Mouse (Mus musculus) CH12.LX (cell line): ENCODE results near the gene Flt1.

Experiments
- CHD2 ChIP-seq: IDR thresholded peaks from 2 replicates; pipeline ENCODE4 v1.6.1; 2011; ENCODE audit warnings: low read length, improper control_type of control experiment
- CTCF ChIP-seq, 2 experiments: IDR thresholded peaks in 1 of 2; conservative IDR thresholded peaks in 1 of 2; 2 replicates each; pipeline ENCODE4 v1.5.1; 2011 to 2012; ENCODE audit warnings: low read depth in 2 of 2, low read length in 2 of 2, improper control_type of control experiment in 1 of 2, inconsistent platforms in 1 of 2, mild to moderate bottlenecking in 1 of 2, moderate library complexity in 1 of 2
- ELF1 ChIP-seq: IDR thresholded peaks from 2 replicates; pipeline ENCODE4 v1.6.1; 2014; ENCODE audit warnings: low read depth, mild to moderate bottlenecking, inconsistent platforms, low read length, improper control_type of control experiment
- EP300 ChIP-seq: IDR thresholded peaks from 2 replicates; pipeline ENCODE4 v1.6.1; 2011; ENCODE audit warnings: low read length, improper control_type of control experiment
- KAT2A ChIP-seq: IDR thresholded peaks from 2 replicates; pipeline ENCODE4 v1.6.1; 2012; ENCODE audit warnings: low read length, improper control_type of control experiment, inconsistent platforms; ENCODE audit not compliant: insufficient replicate concordance
- MAX ChIP-seq: IDR thresholded peaks from 2 replicates; pipeline ENCODE4 v1.6.1; 2011; ENCODE audit warnings: low read length, improper control_type of control experiment
- MAZ ChIP-seq: IDR thresholded peaks from 2 replicates; pipeline ENCODE4 v1.6.1; 2012; ENCODE audit warnings: low read depth, mild to moderate bottlenecking, inconsistent platforms, low read length, improper control_type of control experiment, moderate library complexity
- POLR2A ChIP-seq: IDR thresholded peaks from 2 replicates; pipeline ENCODE4 v1.6.1; 2011; ENCODE audit warnings: low read depth, mild to moderate bottlenecking, improper control_type of control experiment, low read length
- USF1 ChIP-seq: IDR thresholded peaks from 2 replicates; pipeline ENCODE4 v1.6.1; 2014; ENCODE audit warnings: low read depth, mild to moderate bottlenecking, inconsistent platforms, low read length, improper control_type of control experiment
- ZC3H11A ChIP-seq: IDR thresholded peaks from 2 replicates; pipeline ENCODE4 v1.6.1; 2012; ENCODE audit warnings: low read depth, mild to moderate bottlenecking, inconsistent platforms, low read length, improper control_type of control experiment

DNA sequence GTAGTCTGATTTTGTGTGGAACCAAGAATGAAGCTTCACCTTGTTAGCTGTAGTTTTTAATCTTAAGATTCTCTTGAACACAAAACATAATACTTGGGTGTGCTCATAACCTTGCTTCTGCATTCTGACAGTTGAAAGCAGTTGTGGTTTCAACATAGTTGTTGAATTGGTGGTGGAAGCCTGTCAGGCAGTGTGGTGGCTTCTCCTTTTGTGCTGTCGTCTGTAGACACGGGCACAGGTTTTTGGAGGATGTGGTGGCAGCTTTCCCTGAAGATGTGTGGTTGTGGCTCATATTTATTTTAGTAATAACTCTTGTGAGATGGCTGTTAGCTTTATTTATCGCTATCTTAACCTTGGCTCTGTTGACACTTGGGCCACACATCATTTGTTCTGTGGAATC lies 198.0 kb downstream of the Flt1 start:
- TF ChIP-seq MAZ (no peak), CTCF (conservative IDR thresholded peaks at IDR 0.05 in 1 of 2, IDR thresholded peaks at IDR 0.05 in 1 of 2; ENCODE audit: low read depth in 2 of 2, low read length in 2 of 2) (no peak), MAX (no peak), CHD2 (no peak), KAT2A (no peak), USF1 (no peak), ZC3H11A (no peak), ELF1 (no peak), EP300 (no peak), POLR2A (no peak)
